Mouse (Mus musculus) kidney, adult 2 months (tissue): ENCODE measurements around the gene Syt5.

ENCODE experiments used
- CTCF ChIP-seq: fragments of 200-500 bp; conservative IDR thresholded peaks from 2 replicates; pipeline ENCODE4 v1.5.1; 2011; ENCODE audit warnings: low read depth, mild to moderate bottlenecking, control low read depth, low read length, moderate library complexity, mixed read lengths; ENCODE audit not compliant: insufficient read depth, insufficient read length
- POLR2A ChIP-seq: fragments of 200-500 bp; IDR thresholded peaks from one replicate; pipeline ENCODE4 v1.6.1; 2011; ENCODE audit warnings: low read depth, low read length, control low read depth

DNA sequence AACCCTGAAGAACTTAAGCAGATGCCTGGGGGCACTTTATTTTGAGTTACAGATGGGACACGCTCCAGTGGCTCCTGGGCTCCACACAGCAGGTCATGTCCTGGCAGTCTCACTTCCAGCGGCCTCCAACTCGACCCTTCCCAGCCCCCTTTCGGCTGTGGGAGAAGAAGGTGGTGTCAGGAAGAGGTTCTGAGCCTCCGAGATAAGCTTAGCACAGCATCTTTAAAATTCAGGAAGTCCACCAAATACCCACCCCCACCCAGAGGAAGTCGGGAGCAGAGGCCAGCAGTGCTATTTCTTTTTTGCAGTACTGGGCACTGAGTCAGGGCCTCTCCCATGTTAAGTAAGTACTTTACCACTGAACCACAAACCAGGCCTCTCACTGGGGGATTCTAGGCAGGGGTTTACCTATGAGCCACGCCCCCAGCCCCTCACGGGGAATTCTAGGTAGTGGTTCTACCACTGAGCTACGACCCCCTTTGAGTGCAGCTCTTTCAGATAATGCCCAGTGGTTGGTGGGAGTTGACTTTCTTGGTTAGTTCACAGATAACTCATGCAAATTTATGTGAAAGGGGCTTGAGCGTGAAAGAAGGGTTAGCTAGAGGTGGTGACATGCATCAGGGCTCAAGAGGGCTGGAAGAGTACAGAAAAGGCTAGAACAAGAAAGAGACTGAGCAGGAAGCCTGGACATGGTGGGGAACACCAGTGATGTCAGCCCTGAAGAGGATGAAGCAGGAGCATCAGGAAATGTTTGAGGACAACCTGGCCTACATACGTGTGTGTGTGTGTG, 42.5 kb downstream of the Syt5 start:
- TF ChIP-seq CTCF (no peak), POLR2A (no peak)
